Mouse (Mus musculus): Measurements from ENCODE around the gene Ren1. TPM values are rescaled to one million over a fixed set of nuclear protein-coding genes. Genes with fewer than 3 reads are reported as not detected.

Ren1 gene
- polyA plus RNA-seq, 1 experiment from 2014 or later: not detected

DNA sequence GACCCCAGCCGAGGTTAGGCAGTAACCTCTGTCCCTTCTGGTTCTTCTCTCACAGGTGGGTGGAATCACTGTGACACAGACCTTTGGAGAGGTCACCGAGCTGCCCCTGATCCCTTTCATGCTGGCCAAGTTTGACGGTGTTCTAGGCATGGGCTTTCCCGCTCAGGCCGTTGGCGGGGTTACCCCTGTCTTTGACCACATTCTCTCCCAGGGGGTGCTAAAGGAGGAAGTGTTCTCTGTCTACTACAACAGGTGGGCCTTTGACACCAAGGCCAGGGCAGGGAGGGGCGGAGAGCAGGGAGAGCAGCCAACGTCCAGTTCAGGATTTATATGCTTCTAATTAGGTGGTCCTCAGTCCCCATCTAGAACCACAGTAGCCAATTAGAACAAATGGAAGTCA is 6.0 kb downstream of the Ren1 start:
- H3K36me3 ChIP-seq (ENCODE audit: inconsistent target): no peaks in the 10 kb centered on the region
- no peak overlapping the region for H3K4me3 ChIP-seq (ENCODE audit: inconsistent target)
- H3K27ac ChIP-seq: no peak overlapping the region
- H3K79me2 ChIP-seq (ENCODE audit: inconsistent target): no peaks in the 10 kb centered on the region
- 37% methylated on average over 8 of the region's 8 CpGs for WGBS (ENCODE audit: missing documents)

DNA sequence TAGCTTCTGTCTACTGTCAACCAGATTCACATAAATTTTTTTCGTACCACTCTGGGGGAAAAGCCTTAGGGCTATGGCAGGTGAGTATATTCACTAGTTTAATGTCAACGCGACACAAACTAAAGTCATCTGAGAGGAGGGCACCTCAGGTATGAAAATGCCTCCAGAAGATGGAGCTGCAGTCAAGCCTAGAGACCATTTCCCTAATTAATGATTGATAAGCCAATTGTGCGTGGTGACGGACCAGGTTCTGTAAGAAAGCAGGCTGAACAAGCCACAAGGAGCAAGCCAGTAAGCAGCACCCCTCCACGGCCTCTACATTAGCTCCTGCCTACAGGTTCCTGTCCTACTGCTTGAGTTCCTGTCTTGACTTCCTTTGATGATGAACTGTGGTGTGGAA is 10.7 kb downstream of the Ren1 start:
- Histone ChIP-seq H3K27ac (no peak overlapping the region), H3K36me3 (ENCODE audit: inconsistent target) (no peaks in the 10 kb centered on the region), H3K79me2 (ENCODE audit: inconsistent target) (no peaks in the 10 kb centered on the region), H3K4me3 (ENCODE audit: inconsistent target) (no peak overlapping the region)
- 96% methylated on average over 6 of the region's 6 CpGs for WGBS (ENCODE audit: missing documents)

DNA sequence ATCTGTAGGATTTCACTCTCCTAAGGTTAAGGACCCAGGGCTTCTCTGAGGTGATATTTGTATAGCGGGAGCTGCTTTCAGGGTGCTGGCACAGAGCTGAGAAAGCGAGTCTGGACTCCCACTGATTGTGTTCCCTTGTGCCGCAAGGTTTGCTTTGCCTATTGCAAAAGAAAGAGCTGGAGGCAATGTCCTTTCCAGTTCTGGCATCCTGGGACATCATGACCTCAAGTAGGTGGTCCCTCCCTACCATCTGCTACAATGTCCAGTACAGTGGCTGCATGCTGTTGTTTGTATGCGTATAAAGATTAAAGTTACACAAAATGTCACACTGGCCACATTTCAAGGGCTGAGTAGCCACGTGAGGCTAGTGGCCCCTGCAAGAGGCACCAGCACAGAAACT is 11.8 kb downstream of the Ren1 start:
- WGBS (ENCODE audit: missing documents): 96% methylated on average over 5 of the region's 5 CpGs
- Histone ChIP-seq H3K27ac (no peak overlapping the region), H3K4me3 (ENCODE audit: inconsistent target) (no peak overlapping the region), H3K79me2 (ENCODE audit: inconsistent target) (no peaks in the 10 kb centered on the region), H3K36me3 (ENCODE audit: inconsistent target) (no peaks in the 10 kb centered on the region)

DNA sequence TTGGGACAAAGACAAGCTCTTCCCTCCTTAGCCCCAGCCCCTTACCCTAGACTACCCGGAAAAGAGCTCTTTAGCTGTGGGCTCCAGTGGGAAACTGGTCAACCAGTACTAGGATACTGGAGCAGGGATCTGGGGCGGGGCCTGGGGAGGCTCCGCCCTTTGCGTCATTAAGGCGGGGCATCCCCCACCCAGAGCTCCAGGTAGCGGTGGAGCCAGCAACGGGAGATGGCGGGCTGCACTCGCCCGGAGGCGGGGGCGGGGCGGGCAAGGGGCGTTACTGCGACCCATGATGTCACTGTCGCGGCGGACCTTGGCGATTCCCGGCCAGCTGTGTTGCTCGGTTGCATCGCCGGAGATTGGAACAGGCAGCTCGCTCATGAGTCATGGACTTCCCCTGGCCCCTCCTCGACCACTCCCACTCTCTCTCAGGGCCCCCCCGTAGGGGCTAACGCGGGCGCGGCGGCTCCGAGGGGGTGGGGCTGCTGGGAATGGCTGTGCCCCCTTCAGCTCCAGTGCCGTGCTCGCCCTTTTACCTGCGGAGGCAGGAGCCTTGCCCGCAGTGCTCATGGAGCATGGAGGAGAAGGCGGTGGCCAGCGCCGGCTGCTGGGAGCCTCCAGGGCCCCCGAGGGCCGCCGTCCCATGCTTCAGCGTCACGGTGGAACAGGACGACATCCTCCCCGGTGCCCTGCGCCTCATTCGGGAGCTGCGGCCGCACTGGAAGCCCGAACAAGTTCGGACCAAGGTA is 13.1 kb downstream of the Ren1 start, which contains the start of gene Etnk2:
Gene Etnk2, plus strand, starts transcription at position 297 of the 746 bp plus-strand sequence.
- no peaks in the 10 kb centered on the region for H3K79me2 ChIP-seq (ENCODE audit: inconsistent target)
- H3K36me3 ChIP-seq (ENCODE audit: inconsistent target): no peaks in the 10 kb centered on the region
- H3K4me3 ChIP-seq (ENCODE audit: inconsistent target): no peak within 1 kb of the TSS
- 1% methylated on average over 51 of the region's 52 CpGs for WGBS (ENCODE audit: missing documents)
- no peak within 1 kb of the TSS for H3K27ac ChIP-seq

DNA sequence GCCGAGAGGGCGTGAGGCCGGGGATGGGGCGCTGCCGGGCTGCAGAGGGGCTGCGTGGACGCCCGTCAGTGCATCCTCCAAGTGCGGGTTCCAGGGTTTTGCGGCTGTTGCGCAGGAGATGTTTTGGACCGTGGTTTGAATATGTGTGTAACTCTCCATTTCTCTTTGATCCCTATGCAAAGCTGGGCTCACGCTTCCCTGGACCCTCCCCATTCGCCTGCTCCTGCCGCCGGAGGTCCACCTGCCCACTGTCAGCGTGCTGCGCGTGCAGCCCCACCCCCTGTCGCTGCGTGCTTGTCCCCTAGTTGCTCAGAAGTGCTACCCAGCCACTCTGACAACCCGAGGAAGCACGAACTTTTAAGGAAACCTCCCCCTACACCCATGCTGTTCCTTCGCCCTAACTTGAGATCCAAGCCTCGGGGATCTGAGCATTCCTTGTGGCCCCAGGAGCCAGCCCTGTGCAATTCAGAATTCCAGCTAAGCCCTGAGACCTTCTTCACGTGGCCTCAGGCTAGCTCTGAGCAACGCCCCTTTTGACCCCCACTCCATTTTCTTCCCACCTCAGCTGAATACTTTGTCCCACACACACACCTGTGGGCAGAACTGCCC is 13.8 kb downstream of the Ren1 start:
- H3K36me3 ChIP-seq (ENCODE audit: inconsistent target): no peaks in the 10 kb centered on the region
- no peak overlapping the region for H3K27ac ChIP-seq
- H3K79me2 ChIP-seq (ENCODE audit: inconsistent target): no peaks in the 10 kb centered on the region
- H3K4me3 ChIP-seq (ENCODE audit: inconsistent target): no peak overlapping the region
- 15% methylated on average over 27 of the region's 27 CpGs for WGBS (ENCODE audit: missing documents)

DNA sequence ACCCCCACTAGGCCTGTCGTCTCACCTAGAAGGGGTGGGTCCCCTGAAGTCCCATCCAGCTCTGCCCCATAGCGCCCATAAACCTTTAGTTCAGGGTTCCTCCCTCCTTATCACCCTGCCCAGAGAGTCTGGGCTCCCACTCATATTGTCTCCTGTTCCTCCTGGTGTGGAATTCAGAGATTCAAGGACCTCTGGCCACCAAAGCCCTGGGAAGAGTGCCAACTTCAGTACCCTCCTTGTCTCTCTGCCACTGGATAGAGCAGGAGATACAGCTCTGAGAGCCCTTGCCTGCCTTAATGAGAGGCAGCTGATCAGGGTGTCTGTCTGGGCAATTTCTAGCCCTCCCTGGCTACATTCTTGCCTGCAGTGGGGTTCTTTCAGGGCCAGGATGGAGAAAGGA is 14.6 kb downstream of the Ren1 start:
- no peaks in the 10 kb centered on the region for H3K79me2 ChIP-seq (ENCODE audit: inconsistent target)
- no peak overlapping the region for H3K27ac ChIP-seq
- WGBS (ENCODE audit: missing documents): 89% methylated on average over 2 of the region's 2 CpGs
- H3K4me3 ChIP-seq (ENCODE audit: inconsistent target): no peak overlapping the region
- no peaks in the 10 kb centered on the region for H3K36me3 ChIP-seq (ENCODE audit: inconsistent target)

DNA sequence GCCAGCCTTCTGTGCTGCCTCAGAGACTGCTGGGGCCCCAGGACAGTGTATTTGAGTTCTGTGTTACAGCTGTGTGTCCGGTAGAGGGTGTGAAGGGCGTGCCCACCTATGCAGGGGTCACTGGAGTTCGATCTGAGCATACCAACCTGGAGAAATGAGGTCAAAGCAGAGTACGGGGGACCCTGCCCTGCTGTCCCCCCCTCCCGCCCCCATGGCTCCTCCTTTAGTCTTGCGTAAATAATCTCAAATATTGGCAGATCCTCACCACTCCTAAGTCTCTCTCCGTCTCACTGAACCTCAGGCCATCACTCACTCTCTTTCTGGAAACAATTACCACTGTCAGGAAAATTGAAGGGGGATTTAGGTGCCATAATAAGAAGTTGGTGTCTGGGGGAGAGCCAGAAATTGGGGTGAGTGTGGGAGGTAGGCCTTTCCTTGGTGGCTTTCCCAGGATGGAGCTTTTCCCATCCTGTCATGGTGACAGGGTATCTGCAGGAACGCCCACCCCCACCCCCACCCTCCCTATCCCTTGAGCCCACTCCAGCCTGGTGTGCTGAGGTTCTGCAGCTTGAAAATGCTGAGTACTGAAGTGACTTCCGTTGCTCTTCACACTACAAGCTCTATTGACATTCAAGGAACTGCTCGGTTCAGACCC is 16.8 kb downstream of the Ren1 start:
- no peak overlapping the region for H3K27ac ChIP-seq
- WGBS (ENCODE audit: missing documents): 64% methylated on average over 10 of the region's 10 CpGs
- no peaks in the 10 kb centered on the region for H3K79me2 ChIP-seq (ENCODE audit: inconsistent target)
- H3K36me3 ChIP-seq (ENCODE audit: inconsistent target): no peaks in the 10 kb centered on the region
- no peak overlapping the region for H3K4me3 ChIP-seq (ENCODE audit: inconsistent target)

DNA sequence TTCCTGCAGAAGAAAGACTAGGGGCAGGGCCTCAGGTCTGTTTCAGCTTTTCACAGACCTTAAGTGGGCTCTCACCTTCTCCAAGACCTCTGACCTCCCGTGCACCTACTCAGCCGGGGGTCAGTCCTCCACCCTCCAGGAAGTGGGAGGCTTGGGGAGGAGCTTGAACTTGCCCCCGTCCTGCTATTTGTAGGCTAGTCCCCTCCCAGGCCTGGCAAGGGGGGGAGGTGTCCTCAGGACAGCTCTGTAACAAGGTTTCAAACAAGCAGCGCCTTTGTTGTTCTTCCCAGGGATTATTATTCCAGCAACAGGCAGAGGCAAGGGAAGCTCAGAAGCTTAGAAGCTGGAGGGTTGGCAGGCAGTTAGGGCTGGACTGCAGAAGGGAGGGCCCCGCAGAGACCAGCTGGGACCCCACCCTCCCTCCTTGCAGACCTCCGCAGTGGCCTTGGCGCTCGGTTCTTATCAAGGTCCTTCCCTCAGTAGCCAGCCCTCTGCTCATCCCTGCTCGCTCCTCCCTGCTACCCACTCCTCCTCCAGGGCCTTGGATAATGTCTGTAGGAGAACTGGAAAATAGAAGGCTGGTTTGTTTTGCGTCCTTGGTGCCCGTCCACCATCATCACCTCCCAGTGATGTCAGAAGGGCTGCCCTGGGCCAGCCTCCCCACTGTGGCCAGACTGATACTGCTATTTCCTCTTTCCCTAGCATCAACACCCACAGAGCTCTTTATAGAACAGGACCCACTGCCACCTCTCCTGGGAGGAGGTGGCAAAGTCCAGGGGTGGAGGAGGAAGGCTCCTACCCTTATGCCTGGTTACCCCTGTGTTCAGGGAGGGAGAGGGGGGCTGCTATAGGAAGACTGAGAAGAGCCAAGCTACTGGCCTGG is 17.5 kb downstream of the Ren1 start:
- Histone ChIP-seq H3K4me3 (ENCODE audit: inconsistent target) (no peak overlapping the region), H3K79me2 (ENCODE audit: inconsistent target) (no peaks in the 10 kb centered on the region), H3K36me3 (ENCODE audit: inconsistent target) (no peaks in the 10 kb centered on the region), H3K27ac (no peak overlapping the region)
- 37% methylated on average over 8 of the region's 11 CpGs for WGBS (ENCODE audit: missing documents)

DNA sequence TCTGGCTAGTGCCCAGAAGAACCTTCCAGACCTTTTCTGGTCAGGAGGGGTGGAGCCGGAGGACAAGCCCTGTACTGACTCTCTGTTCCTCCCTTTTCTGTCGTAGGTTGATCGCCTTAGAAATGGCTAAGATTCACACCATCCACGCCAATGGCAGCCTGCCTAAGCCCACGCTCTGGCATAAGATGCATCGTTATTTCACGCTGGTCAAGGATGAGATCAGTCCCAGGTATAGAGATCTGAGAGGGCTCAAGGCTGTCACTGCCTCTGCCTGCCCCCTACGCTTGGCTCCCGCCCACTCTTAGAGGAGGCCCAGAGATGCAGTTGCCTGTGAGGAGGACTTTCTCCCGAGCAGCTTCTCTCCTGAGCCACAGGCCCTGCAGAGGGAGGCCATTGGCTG is 18.3 kb downstream of the Ren1 start:
- WGBS (ENCODE audit: missing documents): 89% methylated on average over 10 of the region's 10 CpGs
- no peak overlapping the region for H3K27ac ChIP-seq
- no peaks in the 10 kb centered on the region for H3K79me2 ChIP-seq (ENCODE audit: inconsistent target)

DNA sequence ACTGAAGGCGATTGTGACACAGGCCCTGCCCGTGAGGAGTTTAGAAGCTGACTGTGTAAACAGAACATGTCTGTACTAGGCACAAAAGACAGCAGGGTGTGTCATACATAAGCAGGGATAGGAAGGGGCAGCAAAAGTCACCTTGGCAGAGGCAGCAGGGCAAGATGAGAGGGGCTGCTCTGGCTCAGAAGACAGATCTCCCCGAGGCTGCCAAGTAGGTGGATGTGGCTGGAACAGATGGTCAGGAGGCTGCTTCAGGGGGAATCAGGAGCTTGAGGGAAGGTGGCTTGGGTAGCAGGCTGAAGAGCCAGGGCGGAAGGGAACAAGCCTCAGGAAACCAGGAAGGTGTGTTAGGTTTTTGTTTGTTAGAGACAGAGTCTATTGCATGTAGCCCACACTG is 20.0 kb downstream of the Ren1 start:
- H3K36me3 ChIP-seq (ENCODE audit: inconsistent target): no peaks in the 10 kb centered on the region
- H3K79me2 ChIP-seq (ENCODE audit: inconsistent target): no peaks in the 10 kb centered on the region
- no peak overlapping the region for H3K27ac ChIP-seq
- no peak overlapping the region for H3K4me3 ChIP-seq (ENCODE audit: inconsistent target)
- 76% methylated on average over 4 of the region's 4 CpGs for WGBS (ENCODE audit: missing documents)

More for the DNA sequence above, 18.3 kb downstream of the Ren1 start:
- no peaks in the 10 kb centered on the region for H3K36me3 ChIP-seq (ENCODE audit: inconsistent target)
- H3K4me3 ChIP-seq (ENCODE audit: inconsistent target): no peak overlapping the region

DNA sequence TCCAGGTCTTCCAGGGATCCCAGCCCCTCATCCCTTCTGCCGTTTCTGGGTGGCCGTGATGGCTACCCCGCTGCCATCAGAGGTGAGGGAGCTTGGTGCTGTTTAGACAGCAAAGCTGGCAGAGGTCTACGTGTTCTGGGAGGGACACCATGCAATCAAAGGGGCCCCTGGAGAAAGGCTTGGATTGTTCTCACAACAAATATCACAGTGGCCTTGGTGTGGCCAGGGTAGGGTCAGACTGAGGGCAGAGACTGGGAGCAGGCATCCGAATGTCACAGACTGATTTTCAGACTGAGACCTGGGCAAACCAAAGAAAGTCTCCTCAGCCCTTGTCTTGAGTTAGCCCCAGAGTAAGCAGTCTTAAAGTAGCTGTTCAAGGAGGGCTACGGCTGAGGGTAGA is 21.1 kb downstream of the Ren1 start:
- Histone ChIP-seq H3K36me3 (ENCODE audit: inconsistent target) (no peaks in the 10 kb centered on the region), H3K79me2 (ENCODE audit: inconsistent target) (no peaks in the 10 kb centered on the region), H3K4me3 (ENCODE audit: inconsistent target) (no peak overlapping the region), H3K27ac (no peak overlapping the region)
- WGBS (ENCODE audit: missing documents): 90% methylated on average over 6 of the region's 6 CpGs

DNA sequence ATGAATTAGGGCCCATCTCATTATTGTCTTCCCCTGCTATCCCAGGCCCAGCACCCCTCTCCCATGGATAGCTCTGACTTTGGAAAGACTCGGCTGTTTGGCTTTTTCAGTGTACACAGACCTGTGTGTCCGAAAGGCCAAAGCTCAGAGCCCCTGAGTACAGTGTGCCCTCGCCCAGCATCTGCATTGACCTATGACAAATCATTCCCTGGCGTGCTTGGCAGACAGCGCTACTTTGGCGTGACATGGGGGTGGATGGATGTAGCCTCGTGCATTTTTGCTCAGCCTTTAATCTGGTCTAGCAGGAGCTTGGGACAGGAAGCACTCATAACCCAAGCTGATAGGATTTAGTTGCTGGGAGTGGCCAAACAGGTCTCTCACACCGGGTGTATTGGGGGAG is 21.8 kb downstream of the Ren1 start:
- Histone ChIP-seq H3K79me2 (ENCODE audit: inconsistent target) (no peaks in the 10 kb centered on the region), H3K36me3 (ENCODE audit: inconsistent target) (no peaks in the 10 kb centered on the region), H3K4me3 (ENCODE audit: inconsistent target) (no peak overlapping the region), H3K27ac (no peak overlapping the region)
- WGBS (ENCODE audit: missing documents): 68% methylated on average over 8 of the region's 8 CpGs

DNA sequence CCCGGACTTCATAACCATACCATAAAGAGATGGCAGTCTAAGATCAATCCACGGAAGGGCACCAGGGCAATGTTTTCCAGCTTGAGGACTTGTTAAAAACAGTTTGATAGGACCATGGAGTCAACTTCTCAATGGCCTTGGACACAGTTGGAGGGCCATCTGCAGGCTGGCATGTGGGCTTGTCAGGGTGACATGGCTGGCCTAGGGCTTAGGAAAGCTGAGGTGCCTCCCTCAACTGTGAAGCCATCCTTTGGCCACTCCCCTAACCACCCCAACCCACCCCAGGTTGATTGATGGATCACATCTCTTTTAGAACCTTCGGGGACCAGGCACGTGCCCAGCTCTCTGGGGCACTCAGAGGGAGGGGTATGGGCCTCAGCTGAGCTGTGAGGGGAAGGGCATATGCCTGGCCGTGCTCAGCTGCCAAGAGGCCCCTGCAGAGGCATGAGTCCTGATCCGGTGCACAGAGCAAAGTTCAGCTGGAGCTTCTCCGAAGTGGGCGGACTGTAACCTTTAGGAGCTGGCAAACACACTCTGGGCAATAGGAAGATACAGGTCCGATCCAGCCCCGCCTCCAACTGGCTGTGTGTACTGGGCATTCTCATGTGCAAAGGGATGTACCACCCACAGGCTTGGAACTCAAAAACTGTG is 25.5 kb downstream of the Ren1 start:
- H3K36me3 ChIP-seq (ENCODE audit: inconsistent target): no peaks in the 10 kb centered on the region
- WGBS (ENCODE audit: missing documents): 69% methylated on average over 10 of the region's 10 CpGs
- H3K79me2 ChIP-seq (ENCODE audit: inconsistent target): no peaks in the 10 kb centered on the region
- H3K27ac ChIP-seq: no peak overlapping the region
- no peak overlapping the region for H3K4me3 ChIP-seq (ENCODE audit: inconsistent target)

DNA sequence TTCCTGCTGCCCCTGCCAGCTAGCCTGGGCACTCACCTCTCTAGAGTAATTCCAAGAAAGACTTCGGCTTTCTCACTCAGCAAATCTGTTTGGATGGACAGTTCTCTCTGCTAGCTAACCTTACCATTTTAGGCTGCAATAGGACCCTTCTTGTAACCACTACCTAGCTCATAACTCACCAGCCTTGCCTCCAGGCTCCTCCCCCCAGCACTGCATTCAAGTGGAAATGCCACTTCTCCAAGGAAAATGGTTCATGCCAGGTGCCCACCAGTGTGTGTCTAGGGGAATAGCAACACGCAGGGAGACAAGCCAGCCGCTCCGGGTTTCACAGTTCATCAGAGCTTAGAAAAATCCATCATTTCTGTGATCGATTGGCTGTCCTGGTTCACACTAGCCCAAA is 27.2 kb downstream of the Ren1 start:
- H3K36me3 ChIP-seq (ENCODE audit: inconsistent target): no peaks in the 10 kb centered on the region

More for the DNA sequence above, 27.2 kb downstream of the Ren1 start:
- Histone ChIP-seq H3K79me2 (ENCODE audit: inconsistent target) (no peaks in the 10 kb centered on the region), H3K27ac (no peak overlapping the region), H3K4me3 (ENCODE audit: inconsistent target) (no peak overlapping the region)
- WGBS (ENCODE audit: missing documents): 93% methylated on average over 5 of the region's 5 CpGs
